Mouse (Mus musculus) B cell, adult (primary cell): ENCODE data around the gene Slu7. TPM values are rescaled to one million over a fixed set of nuclear protein-coding genes. Genes with fewer than 3 reads are reported as not detected.

ENCODE experiments used
- total RNA-seq: library from RNA; stranded (reverse); gene quantifications from 4 replicates; pipeline ENCODE4 v1.2.4, GENCODE M21; 2023; ENCODE audit not compliant: inconsistent age

Gene Slu7
- 98.9 to 113 TPM (median 100 TPM) in 4 replicates for total RNA-seq

DNA sequence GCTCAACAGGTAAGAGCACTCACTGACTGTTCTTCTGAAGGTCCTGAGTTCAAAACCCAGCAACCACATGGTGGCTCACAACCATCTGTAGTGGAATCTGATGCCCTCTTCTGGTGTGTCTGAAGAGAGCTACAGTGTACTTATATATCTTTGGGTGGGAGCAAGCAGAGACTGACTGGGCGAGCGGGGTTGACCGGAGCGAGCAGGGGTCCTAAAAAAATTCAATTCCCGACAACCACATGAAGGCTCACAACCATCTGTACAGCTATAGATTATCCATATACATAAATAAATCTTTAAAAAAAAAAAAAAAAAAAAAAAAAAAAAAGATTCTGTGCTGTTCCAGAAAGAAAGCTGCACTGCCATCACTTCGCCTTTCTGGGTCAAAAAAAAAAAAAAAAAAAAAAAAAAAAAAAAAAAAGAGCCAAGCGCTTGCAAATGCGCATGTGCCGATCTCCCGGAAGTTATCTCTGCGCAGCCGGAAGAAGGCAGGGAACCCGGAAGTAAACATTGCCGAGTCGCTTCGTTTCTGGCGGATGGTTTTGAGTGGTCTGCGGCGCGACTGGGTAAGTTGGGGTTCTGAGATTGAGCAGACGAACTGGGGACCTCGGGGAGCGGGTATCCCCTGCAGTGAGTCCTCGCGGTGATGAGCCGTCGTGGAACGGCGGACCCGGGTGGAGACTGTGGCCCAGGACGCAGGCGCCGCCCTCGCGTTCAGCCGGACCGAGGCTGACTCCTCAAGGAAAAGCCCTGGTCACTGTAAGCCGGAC, at the start of gene Slu7:
Slu7 (plus strand) TSS at position 491 of the 770 bp plus-strand sequence.

DNA sequence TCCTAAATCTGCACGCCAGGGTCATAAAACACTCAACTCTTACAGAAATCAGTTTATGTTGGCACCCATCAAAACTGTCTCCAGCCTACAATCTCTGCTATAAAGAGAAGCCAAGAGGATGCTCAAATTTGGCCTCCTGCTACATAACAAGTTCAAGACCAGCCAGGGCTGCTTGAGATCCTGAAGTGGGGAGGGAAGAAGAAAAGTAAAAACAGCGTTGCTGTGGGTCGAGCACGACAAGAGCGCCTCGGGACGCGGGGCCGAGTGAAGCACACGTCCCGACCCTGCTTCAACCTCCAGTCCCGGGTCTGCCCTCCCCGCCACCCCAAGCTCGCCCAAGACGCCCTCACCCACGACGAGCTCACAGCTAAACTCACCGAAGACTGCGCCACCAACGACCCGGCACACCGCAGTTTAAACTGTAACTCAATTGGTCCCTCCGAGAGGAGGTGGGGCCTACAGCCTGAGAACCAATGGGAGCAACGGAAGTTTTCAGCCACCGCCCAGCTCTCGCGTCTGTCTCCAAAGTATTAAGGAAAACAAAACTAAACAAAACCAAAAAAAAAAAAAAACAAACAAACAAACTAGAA, 7.6 kb upstream of the Slu7 start, which contains the start of gene Pttg1:
Pttg1 (minus strand) TSS at position 428 of the 590 bp plus-strand sequence.

DNA sequence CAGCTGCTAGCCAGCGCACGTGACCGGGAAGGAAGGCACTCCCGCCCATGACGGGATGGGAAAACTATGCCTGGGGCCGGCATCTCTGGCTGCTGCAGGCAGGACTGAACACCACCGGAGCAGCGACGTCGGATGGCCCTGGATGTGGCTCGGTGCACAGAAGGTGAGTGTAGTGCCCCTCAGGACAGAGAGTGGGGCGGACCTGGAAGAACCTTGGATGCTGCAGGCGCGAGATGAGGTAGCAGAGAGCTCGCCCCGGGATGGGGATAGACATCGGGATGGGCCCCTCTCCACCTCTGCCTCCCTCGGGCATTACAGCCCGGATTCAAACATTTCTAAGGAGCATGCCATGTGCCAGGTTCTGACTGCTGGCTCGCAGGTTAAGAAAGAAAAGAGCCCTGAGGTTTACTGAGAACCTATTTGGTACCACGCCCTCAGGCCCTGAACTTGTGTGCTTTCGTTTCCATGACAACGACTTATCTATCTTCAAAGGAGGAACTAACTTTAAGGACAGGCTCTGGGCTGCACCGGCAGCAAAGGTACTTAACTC, 40.8 kb downstream of the Slu7 start, which contains the start of gene C1qtnf2:
C1qtnf2 (plus strand) TSS at position 52 of the 550 bp plus-strand sequence.

Other genes starting within 250 kb of the Slu7 start
- 35.3 to 57.3 TPM (median 41.3 TPM) in 4 replicates for gene Pttg1, start 7.5 kb upstream of the Slu7 start, total RNA-seq
- not detected in 4 replicates for gene C1qtnf2, start 40.5 kb downstream of the Slu7 start, total RNA-seq
- gene Ccnjl, start 95.0 kb downstream of the Slu7 start, total RNA-seq = 0.19 TPM in 1 of 4 replicates, not detected in the others
- 0.24 TPM in 1 of 4 replicates, not detected in the others for gene 4933415A04Rik, start 153.3 kb downstream of the Slu7 start, total RNA-seq
- gene Fabp6, start 167.8 kb downstream of the Slu7 start, total RNA-seq = not detected in 4 replicates
- 56.5 to 71.9 TPM (median 59.4 TPM) in 4 replicates for gene Pwwp2a, start 248.3 kb downstream of the Slu7 start, total RNA-seq